ENCODE assay signal across 12 mouse cellular contexts in the genomic region with DNA sequence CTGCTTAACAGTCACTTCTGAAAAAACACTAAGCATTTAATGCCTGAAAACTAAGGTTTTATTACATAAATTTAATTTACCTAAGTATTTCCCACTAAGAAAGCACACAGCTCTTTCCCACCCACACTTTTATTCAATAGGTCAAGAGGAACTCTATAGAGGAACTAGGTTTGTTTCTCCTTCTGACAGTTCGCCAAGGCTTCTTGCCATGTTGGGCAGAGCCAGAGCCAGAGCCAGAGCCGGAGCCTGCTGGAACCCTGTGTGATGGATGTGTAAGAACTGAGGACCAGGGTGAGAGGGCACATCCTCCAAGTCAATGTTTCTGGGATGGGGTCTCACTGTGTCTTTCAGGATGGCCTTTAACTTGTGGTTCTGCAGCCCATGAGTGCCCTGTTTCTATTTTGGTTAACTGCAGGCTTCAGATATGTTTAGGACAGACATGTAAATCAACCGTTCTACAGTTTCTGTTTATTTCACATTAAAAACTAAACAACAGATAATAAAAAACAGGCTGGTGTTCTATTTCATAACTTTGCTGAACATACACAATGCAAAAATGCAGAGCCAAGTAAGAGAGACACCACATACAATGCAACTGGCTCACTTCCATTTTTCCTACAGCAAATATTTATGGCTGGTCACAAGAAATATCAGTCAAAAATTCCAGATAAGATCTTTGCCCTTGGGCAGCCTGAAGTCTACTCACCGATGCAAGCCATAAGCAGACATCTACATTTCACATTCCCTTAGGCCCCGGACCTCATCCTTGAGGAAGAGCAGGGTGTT.
DNase-seq lines count a peak whose midpoint lies in the region; ATAC-seq lines count a peak whose summit lies in the region.
"Had no signal": no experiment of that assay in that cellular context is flagged by ENCODE, and none has a peak within 500 bp of the region (broad histone marks: within the 10 kb centered on the region; RNA-seq: fewer than 3 reads in every experiment).

No protein-coding gene starts in this region.

- H3K27ac ChIP-seq in kidney, embryonic 15.5 days, result peak overlapping the region; percentile 76
- peak overlapping the region; percentile 3; the same call in 1 of the 2 replicates for H3K27ac ChIP-seq in stomach, embryonic 16.5 days (ENCODE audit: low read length)
- H3K27ac ChIP-seq: limb, embryonic 12.5 days; midbrain, embryonic 15.5 days had no signal

- H3K27me3 ChIP-seq in kidney, embryonic 15.5 days, result no peaks in the 10 kb centered on the region
- no peaks in the 10 kb centered on the region for H3K27me3 ChIP-seq in stomach, embryonic 16.5 days (ENCODE audit: control insufficient read depth, insufficient read depth, low read length)
- H3K27me3 ChIP-seq: limb, embryonic 12.5 days; midbrain, embryonic 15.5 days had no signal

- H3K36me3 ChIP-seq in kidney, embryonic 15.5 days, result peaks cover 30% of the 10 kb centered on the region
- H3K36me3 ChIP-seq in stomach, embryonic 16.5 days (ENCODE audit: control insufficient read depth, insufficient read depth, low read length), result no peaks in the 10 kb centered on the region

- no peak overlapping the region for H3K4me3 ChIP-seq in kidney, embryonic 15.5 days (replicated peaks)
- no peak overlapping the region for H3K4me3 ChIP-seq in stomach, embryonic 16.5 days (replicated peaks; ENCODE audit: low read length)
- H3K4me3 ChIP-seq: limb, embryonic 12.5 days; midbrain, embryonic 15.5 days had no signal

- H3K9me3 ChIP-seq in kidney, embryonic 15.5 days (replicated peaks), result no peaks in the 10 kb centered on the region
- no peaks in the 10 kb centered on the region for H3K9me3 ChIP-seq in stomach, embryonic 16.5 days (replicated peaks; ENCODE audit: control insufficient read depth, low read length)
- H3K9me3 ChIP-seq: midbrain, embryonic 15.5 days had no signal

- H3K4me2 ChIP-seq in kidney, embryonic 15.5 days, result no peak overlapping the region
- H3K4me2 ChIP-seq in stomach, embryonic 16.5 days (ENCODE audit: low read depth, low read length), result no peak overlapping the region
- H3K4me2 ChIP-seq: limb, embryonic 12.5 days; midbrain, embryonic 15.5 days had no signal

- ATAC-seq in kidney, embryonic 15.5 days (replicated peaks; ENCODE audit: low FRiP score), result no peak
- ATAC-seq in granulocyte monocyte progenitor cell, adult 5-6 weeks (replicated peaks; ENCODE audit: poor library complexity, severe bottlenecking), result peak; percentile 52
- ATAC-seq in stomach, embryonic 16.5 days (ENCODE audit: insufficient read depth, low FRiP score), result no peak
- no peak for ATAC-seq in megakaryocyte progenitor cell, adult 5-6 weeks (replicated peaks; ENCODE audit: poor library complexity)
- ATAC-seq: midbrain, embryonic 15.5 days had no signal

- peaks cover 63% of the 10 kb centered on the region for H3K4me1 ChIP-seq in kidney, embryonic 15.5 days
- H3K4me1 ChIP-seq in stomach, embryonic 16.5 days (ENCODE audit: control insufficient read depth, insufficient read depth, low read length), result peaks cover 39% of the 10 kb centered on the region

- H3K9ac ChIP-seq in kidney, embryonic 15.5 days, result no peak overlapping the region
- H3K9ac ChIP-seq in stomach, embryonic 16.5 days (ENCODE audit: low read length), result no peak overlapping the region
- H3K9ac ChIP-seq: limb, embryonic 12.5 days; midbrain, embryonic 15.5 days had no signal

- WGBS in kidney, embryonic 15.5 days, result 59% methylated on average over 5 of the region's 5 CpGs
- WGBS in stomach, embryonic 16.5 days, result 60% methylated on average over 5 of the region's 5 CpGs

- no peak for DNase-seq in kidney, adult 8-10 months
- peak; percentile 40 for DNase-seq in lung, postnatal 36 days
- no peak for DNase-seq in lung, postnatal 10 days
- DNase-seq in Muller cell, postnatal 12 days (ENCODE audit: inconsistent ontology term), result no peak
- DNase-seq: kidney, adult 9 months; right cerebral cortex, adult 18-20 months had no signal
